Mouse (Mus musculus) lung, adult 2 months (tissue): ENCODE measurements around the gene Furin. TPM values are rescaled to one million over a fixed set of nuclear protein-coding genes. Genes with fewer than 3 reads are reported as not detected.

Experiments
- DNase-seq: peaks from one replicate; pipeline ENCODE4 v3.0.0; 2022
- H3K4me1 ChIP-seq: fragments of 200-500 bp; 2 replicates; pipeline ENCODE4 v1.6.1; 2011; ENCODE audit warnings: low read length; ENCODE audit not compliant: control insufficient read depth, insufficient read depth
- H3K4me3 ChIP-seq: fragments of 200-500 bp; replicated peaks from 2 replicates; pipeline ENCODE3; 2011; ENCODE audit warnings: low read depth, mild to moderate bottlenecking, control low read depth, low read length; ENCODE audit errors: extremely low read depth
- CTCF ChIP-seq: fragments of 200-500 bp; IDR thresholded peaks from 2 replicates; pipeline ENCODE4 v1.5.1; 2011; ENCODE audit warnings: mild to moderate bottlenecking, low read length, control low read depth; ENCODE audit not compliant: insufficient read depth
- POLR2A ChIP-seq: fragments of 200-500 bp; IDR thresholded peaks from 2 replicates; pipeline ENCODE4 v1.6.1; 2011; ENCODE audit warnings: low read depth, mild to moderate bottlenecking, control low read depth, low read length, borderline replicate concordance; ENCODE audit errors: extremely low read depth
- WGBS: fragments of 180-500 bp; shearing (Covaris S2); methylation state at CpG from one replicate; pipeline ENCODE4 v1.1.7; 2018; 5-methylcytosine and 5-hydroxymethylcytosine counted together
- polyA plus RNA-seq: library from polyadenylated mRNA; depleted of rRNA; stranded (reverse); fragments of >200 nt; gene quantifications from 2 replicates; pipeline ENCODE4 v1.2.3, GENCODE M21; 2012; rRNA removed

Furin gene
- polyA plus RNA-seq, 1 experiment, result 106 TPM

GRCm38 (mm10) chr7:80339371-80339770, 65.9 kb downstream of the Furin start:
- H3K4me1 ChIP-seq, result peaks cover 7% of the 10 kb centered on the region; the same call in 1 of the 2 replicates
- WGBS, result 6% methylated on average over 17 of the region's 17 CpGs
- TF ChIP-seq CTCF, result no peak
- no peak for TF ChIP-seq POLR2A
- peak; percentile 42 for DNase-seq
- peak overlapping the region; percentile 53 for H3K4me3 ChIP-seq

Other genes starting within 250 kb of the Furin start
- gene Sema4b, start 218.6 kb downstream of the Furin start, polyA plus RNA-seq, result 14.7 and 19.0 TPM in 2 replicates
- gene Cib1, start 172.6 kb downstream of the Furin start, polyA plus RNA-seq, result 93.8 and 94.6 TPM in 2 replicates
- gene Gdpgp1, start 172.6 kb downstream of the Furin start, polyA plus RNA-seq, result 2.4 and 3.2 TPM in 2 replicates
- 1.2 and 1.3 TPM in 2 replicates for gene Ttll13, start 159.1 kb downstream of the Furin start, polyA plus RNA-seq
- 21.0 and 26.2 TPM in 2 replicates for gene Ngrn, start 144.2 kb downstream of the Furin start, polyA plus RNA-seq
- gene Vps33b, start 135.8 kb downstream of the Furin start, polyA plus RNA-seq, result 11.9 and 14.4 TPM in 2 replicates
- 2.0 and 5.2 TPM in 2 replicates for gene Prc1, start 111.0 kb downstream of the Furin start, polyA plus RNA-seq
- 10.8 and 12.2 TPM in 2 replicates for gene Rccd1, start 81.0 kb downstream of the Furin start, polyA plus RNA-seq
- gene Unc45a, start 64.4 kb downstream of the Furin start, polyA plus RNA-seq, result 102 and 105 TPM in 2 replicates
- 20.4 and 26.9 TPM in 2 replicates for gene Hddc3, start 62.3 kb downstream of the Furin start, polyA plus RNA-seq
- gene Man2a2, start 34.1 kb downstream of the Furin start, polyA plus RNA-seq, result 93.7 and 96.3 TPM in 2 replicates
- gene Fes, start 17.5 kb downstream of the Furin start, polyA plus RNA-seq, result 51.4 and 60.1 TPM in 2 replicates
- 0.42 and 0.75 TPM in 2 replicates for gene Blm, start 129.7 kb upstream of the Furin start, polyA plus RNA-seq